Mouse (Mus musculus): ENCODE data around the gene Nanog. TPM values are rescaled to one million over a fixed set of nuclear protein-coding genes. Genes with fewer than 3 reads are reported as not detected.

Nanog gene
- polyA plus RNA-seq, 1 experiment from 2014 or later: 0.09 TPM

Other genes with a start within 250 kb of the Nanog start
- 78.8 and 89.6 TPM in 2 replicates for gene Rimklb, start 208.7 kb upstream of the Nanog start, polyA plus RNA-seq (2016; fragmentation: Nextera tagmentation; extraction: Ambion mirVana)
- gene Mfap5, start 201.6 kb upstream of the Nanog start, polyA plus RNA-seq (2016; fragmentation: Nextera tagmentation; extraction: Ambion mirVana): 1.6 and 2.1 TPM in 2 replicates
- gene Aicda, start 153.7 kb upstream of the Nanog start, polyA plus RNA-seq (2016; fragmentation: Nextera tagmentation; extraction: Ambion mirVana): 0.08 and 0.29 TPM in 2 replicates
- 1.2 and 2.1 TPM in 2 replicates for gene Apobec1, start 105.0 kb upstream of the Nanog start, polyA plus RNA-seq (2016; fragmentation: Nextera tagmentation; extraction: Ambion mirVana)
- gene Gdf3, start 97.4 kb upstream of the Nanog start, polyA plus RNA-seq (2016; fragmentation: Nextera tagmentation; extraction: Ambion mirVana): not detected in 2 replicates
- not detected in 2 replicates for gene Dppa3, start 81.1 kb upstream of the Nanog start, polyA plus RNA-seq (2016; fragmentation: Nextera tagmentation; extraction: Ambion mirVana)
- 22.6 and 26.1 TPM in 2 replicates for gene Slc2a3, start 94.2 kb downstream of the Nanog start, polyA plus RNA-seq (2016; fragmentation: Nextera tagmentation; extraction: Ambion mirVana)
- gene Foxj2, start 112.4 kb downstream of the Nanog start, polyA plus RNA-seq (2016; fragmentation: Nextera tagmentation; extraction: Ambion mirVana): 5.5 TPM in 2 replicates
- 1.7 and 2.1 TPM in 2 replicates for gene C3ar1, start 148.7 kb downstream of the Nanog start, polyA plus RNA-seq (2016; fragmentation: Nextera tagmentation; extraction: Ambion mirVana)
- 90.9 and 100 TPM in 2 replicates for gene Necap1, start 167.0 kb downstream of the Nanog start, polyA plus RNA-seq (2016; fragmentation: Nextera tagmentation; extraction: Ambion mirVana)
- 0.52 and 0.75 TPM in 2 replicates for gene Clec4a1, start 214.4 kb downstream of the Nanog start, polyA plus RNA-seq (2016; fragmentation: Nextera tagmentation; extraction: Ambion mirVana)
- gene Clec4a3, start 245.0 kb downstream of the Nanog start, polyA plus RNA-seq (2016; fragmentation: Nextera tagmentation; extraction: Ambion mirVana): 0.34 and 0.44 TPM in 2 replicates

Data from neural tube, embryonic 12.5 days (tissue).